Mouse (Mus musculus) midbrain, embryonic 16.5 days (tissue): Measurements from ENCODE around the gene Akr1c14. TPM values are rescaled to one million over a fixed set of nuclear protein-coding genes. Genes with fewer than 3 reads are reported as not detected.
"Not testable (repeated sequence)": the region's sequence is repeated elsewhere in the genome, so short reads cannot be mapped to it uniquely, and the experiment has no call there.

Source experiments
- ATAC-seq: fragments of 200-750 bp; cut with Nextera tagmentation; 2 replicates; pipeline ENCODE4 v1.8.0; 2017; ENCODE audit warnings: moderate TSS enrichment
- H3K27ac ChIP-seq: fragments of 300-500 bp; sonication (generic); 2 replicates; pipeline ENCODE4 v1.5.1; 2014; ENCODE audit warnings: mild to moderate bottlenecking, low read length, mixed read lengths
- H3K27me3 ChIP-seq: fragments of 300-500 bp; sonication (generic); 2 replicates; pipeline ENCODE4 v1.6.1; 2014; ENCODE audit warnings: low read depth, low read length, mixed read lengths; ENCODE audit not compliant: control insufficient read depth, insufficient read depth
- H3K36me3 ChIP-seq: fragments of 300-500 bp; sonication (generic); 2 replicates; pipeline ENCODE4 v1.6.1; 2014; ENCODE audit warnings: mild to moderate bottlenecking, low read length, moderate library complexity, mixed read lengths; ENCODE audit not compliant: control insufficient read depth, insufficient read depth
- H3K4me1 ChIP-seq: fragments of 300-500 bp; sonication (generic); 2 replicates; pipeline ENCODE4 v1.6.1; 2014; ENCODE audit warnings: mild to moderate bottlenecking, low read length, mixed read lengths; ENCODE audit not compliant: control insufficient read depth, insufficient read depth
- H3K4me2 ChIP-seq: fragments of 300-500 bp; sonication (generic); 2 replicates; pipeline ENCODE4 v1.6.1; 2014; ENCODE audit warnings: mild to moderate bottlenecking, low read length, mixed read lengths
- H3K4me3 ChIP-seq: fragments of 300-500 bp; sonication (generic); 2 replicates; pipeline ENCODE4 v1.5.1; 2014; ENCODE audit warnings: low read depth, mild to moderate bottlenecking, low read length, moderate library complexity, mixed read lengths
- H3K9ac ChIP-seq: fragments of 300-500 bp; sonication (generic); 2 replicates; pipeline ENCODE4 v1.6.1; 2014; ENCODE audit warnings: low read depth, low read length, mixed read lengths
- H3K9me3 ChIP-seq: fragments of 300-500 bp; sonication (generic); replicated peaks from 2 replicates; pipeline ENCODE4 v1.6.1; 2014; ENCODE audit warnings: mild to moderate bottlenecking, low read length, mixed read lengths; ENCODE audit not compliant: control insufficient read depth, poor library complexity, severe bottlenecking
- WGBS: fragments of 180-500 bp; shearing (Covaris S2); extraction: QIAGEN DNeasy Blood & Tissue Kit; methylation state at CpG from one replicate; pipeline ENCODE4 v1.1.7; 2014; 5-methylcytosine and 5-hydroxymethylcytosine counted together
- polyA plus RNA-seq: library from polyadenylated mRNA; unstranded; fragments of >200 nt; fragmentation: Nextera tagmentation; extraction: Ambion mirVana; gene quantifications from 2 replicates; pipeline ENCODE4 v1.2.1, GENCODE M21; 2015

Akr1c14 gene
- polyA plus RNA-seq, 1 experiment from 2014 or later: 0.92 TPM

GRCm38 (mm10) chr13:4049655-4050054 is 844 bp downstream of the Akr1c14 start:
- H3K36me3 ChIP-seq: no peaks in the 10 kb centered on the region
- no peaks in the 10 kb centered on the region for H3K4me1 ChIP-seq
- no peak for ATAC-seq
- no peak overlapping the region for H3K27ac ChIP-seq
- no peak overlapping the region for H3K4me2 ChIP-seq
- no peak overlapping the region for H3K4me3 ChIP-seq
- no peaks in the 10 kb centered on the region for H3K9me3 ChIP-seq
- no peaks in the 10 kb centered on the region for H3K27me3 ChIP-seq
- H3K9ac ChIP-seq: no peak overlapping the region

GRCm38 (mm10) chr13:4055450-4055849 is 6.6 kb downstream of the Akr1c14 start:
- Histone ChIP-seq H3K9ac (no peak overlapping the region), H3K27me3 (no peaks in the 10 kb centered on the region), H3K4me1 (no peaks in the 10 kb centered on the region), H3K27ac (no peak overlapping the region), H3K9me3 (no peaks in the 10 kb centered on the region), H3K4me2 (no peak overlapping the region), H3K36me3 (no peaks in the 10 kb centered on the region), H3K4me3 (no peak overlapping the region)
- WGBS: 83% methylated on average over 3 of the region's 3 CpGs
- ATAC-seq: no peak

GRCm38 (mm10) chr13:4056211-4056610 is 7.4 kb downstream of the Akr1c14 start:
- no peak overlapping the region for H3K9ac ChIP-seq
- 82% methylated on average over 2 of the region's 2 CpGs for WGBS
- no peak overlapping the region for H3K4me3 ChIP-seq
- no peak overlapping the region for H3K27ac ChIP-seq
- H3K9me3 ChIP-seq: no peaks in the 10 kb centered on the region
- H3K27me3 ChIP-seq: no peaks in the 10 kb centered on the region
- H3K4me1 ChIP-seq: no peaks in the 10 kb centered on the region
- H3K4me2 ChIP-seq: no peak overlapping the region
- no peak for ATAC-seq
- H3K36me3 ChIP-seq: no peaks in the 10 kb centered on the region

GRCm38 (mm10) chr13:4058239-4058638 is 9.4 kb downstream of the Akr1c14 start:
- not testable (repeated sequence) for H3K36me3 ChIP-seq
- 97% methylated on average over 2 of the region's 2 CpGs for WGBS

GRCm38 (mm10) chr13:4059363-4059762 is 10.6 kb downstream of the Akr1c14 start:
- H3K4me1 ChIP-seq: no peaks in the 10 kb centered on the region

More at GRCm38 (mm10) chr13:4058239-4058638, 9.4 kb downstream of the Akr1c14 start:
- not testable (repeated sequence) for H3K9ac ChIP-seq, H3K4me2 ChIP-seq, H3K9me3 ChIP-seq, H3K4me1 ChIP-seq, H3K4me3 ChIP-seq, H3K27me3 ChIP-seq, ATAC-seq, H3K27ac ChIP-seq

GRCm38 (mm10) chr13:4060214-4060730 is 11.5 kb downstream of the Akr1c14 start:
- H3K4me2 ChIP-seq: no peak overlapping the region
- H3K4me3 ChIP-seq: no peak overlapping the region
- no peaks in the 10 kb centered on the region for H3K36me3 ChIP-seq
- no peaks in the 10 kb centered on the region for H3K4me1 ChIP-seq
- no peak overlapping the region for H3K9ac ChIP-seq
- no peak for ATAC-seq
- 69% methylated on average over 3 of the region's 3 CpGs for WGBS
- no peaks in the 10 kb centered on the region for H3K27me3 ChIP-seq
- H3K27ac ChIP-seq: no peak overlapping the region
- H3K9me3 ChIP-seq: no peaks in the 10 kb centered on the region

More at GRCm38 (mm10) chr13:4059363-4059762, 10.6 kb downstream of the Akr1c14 start:
- H3K9ac ChIP-seq: no peak overlapping the region
- WGBS: 53% methylated on average over 5 of the region's 5 CpGs
- H3K4me2 ChIP-seq: no peak overlapping the region
- H3K27me3 ChIP-seq: no peaks in the 10 kb centered on the region
- H3K9me3 ChIP-seq: no peaks in the 10 kb centered on the region
- no peak overlapping the region for H3K4me3 ChIP-seq
- H3K36me3 ChIP-seq: no peaks in the 10 kb centered on the region
- ATAC-seq: no peak
- H3K27ac ChIP-seq: no peak overlapping the region

GRCm38 (mm10) chr13:4076517-4077435 is 28.0 kb downstream of the Akr1c14 start:
- Histone ChIP-seq H3K9me3 (no peaks in the 10 kb centered on the region), H3K9ac (no peak overlapping the region), H3K36me3 (no peaks in the 10 kb centered on the region), H3K4me3 (no peak overlapping the region), H3K4me2 (no peak overlapping the region), H3K27me3 (no peaks in the 10 kb centered on the region), H3K27ac (no peak overlapping the region), H3K4me1 (no peaks in the 10 kb centered on the region)
- ATAC-seq: no peak
- WGBS: 92% methylated on average over 9 of the region's 9 CpGs

GRCm38 (mm10) chr13:4079876-4080275 is 31.1 kb downstream of the Akr1c14 start:
- no peak overlapping the region for H3K9ac ChIP-seq
- no peaks in the 10 kb centered on the region for H3K9me3 ChIP-seq
- H3K36me3 ChIP-seq: no peaks in the 10 kb centered on the region
- no peak for ATAC-seq
- H3K27me3 ChIP-seq: no peaks in the 10 kb centered on the region
- no peak overlapping the region for H3K4me2 ChIP-seq
- H3K4me1 ChIP-seq: no peaks in the 10 kb centered on the region
- no peak overlapping the region for H3K27ac ChIP-seq
- no peak overlapping the region for H3K4me3 ChIP-seq

- no peaks in the 10 kb centered on the region for H3K4me1 ChIP-seq
- no peak overlapping the region for H3K27ac ChIP-seq
- no peak for ATAC-seq
These were observed 52.9 kb downstream of the Akr1c14 start for GRCm38 (mm10) chr13:4101691-4102090.

More at GRCm38 (mm10) chr13:4101691-4102090, 52.9 kb downstream of the Akr1c14 start:
- H3K4me2 ChIP-seq: no peak overlapping the region
- no peak overlapping the region for H3K9ac ChIP-seq
- H3K27me3 ChIP-seq: no peaks in the 10 kb centered on the region
- no peaks in the 10 kb centered on the region for H3K9me3 ChIP-seq
- no peak overlapping the region for H3K4me3 ChIP-seq
- no peaks in the 10 kb centered on the region for H3K36me3 ChIP-seq
